Mouse (Mus musculus): Measurements from ENCODE around the gene Pla2g2f. TPM values are rescaled to one million over a fixed set of nuclear protein-coding genes. Genes with fewer than 3 reads are reported as not detected.

Pla2g2f gene
- total RNA-seq (2023) = not detected

DNA sequence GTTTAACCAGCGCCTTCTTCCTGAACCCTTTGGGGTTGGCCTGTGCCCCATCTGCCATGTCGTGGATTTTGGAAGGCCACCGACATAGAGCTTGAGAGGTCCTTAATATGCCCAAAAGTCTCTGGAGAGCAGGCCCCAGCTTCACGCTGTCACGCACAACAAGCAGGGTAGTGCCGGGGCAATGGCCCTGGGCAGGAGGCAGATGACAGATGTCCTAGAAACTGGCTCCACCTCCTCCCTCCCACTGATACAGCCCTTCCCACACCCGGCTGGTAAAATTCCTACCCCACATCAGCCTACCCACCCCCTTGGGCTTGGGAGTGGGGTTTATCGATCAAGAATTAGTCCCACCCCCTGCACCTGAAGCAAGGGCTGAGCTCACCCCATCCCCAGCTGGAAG, at the start of gene Pla2g2f:
Gene Pla2g2f, minus strand, starts transcription at position 211 of the 400 bp plus-strand sequence.

DNA sequence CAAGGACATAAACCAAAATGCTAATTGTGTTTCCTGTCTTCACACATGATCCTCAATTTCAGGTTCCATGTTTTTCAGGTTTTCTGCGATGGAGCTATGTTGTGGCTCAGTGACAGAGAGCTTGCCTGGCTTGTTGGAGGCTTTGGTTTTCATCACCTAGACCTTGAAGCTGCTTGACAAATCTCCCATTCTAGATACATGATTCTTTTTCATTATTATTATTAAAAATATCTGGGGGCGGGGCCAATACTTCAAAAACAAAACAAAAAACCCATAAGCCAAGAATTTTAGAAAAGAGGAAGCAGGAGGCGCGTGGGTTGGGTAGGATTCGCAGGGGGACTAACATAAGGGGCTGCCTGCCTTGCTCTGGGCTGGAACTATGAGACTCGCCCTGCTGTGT, 18.0 kb upstream of the Pla2g2f start, which contains the start of gene Pla2g2d:
Gene Pla2g2d, plus strand, starts transcription at position 301 of the 400 bp plus-strand sequence.

DNA sequence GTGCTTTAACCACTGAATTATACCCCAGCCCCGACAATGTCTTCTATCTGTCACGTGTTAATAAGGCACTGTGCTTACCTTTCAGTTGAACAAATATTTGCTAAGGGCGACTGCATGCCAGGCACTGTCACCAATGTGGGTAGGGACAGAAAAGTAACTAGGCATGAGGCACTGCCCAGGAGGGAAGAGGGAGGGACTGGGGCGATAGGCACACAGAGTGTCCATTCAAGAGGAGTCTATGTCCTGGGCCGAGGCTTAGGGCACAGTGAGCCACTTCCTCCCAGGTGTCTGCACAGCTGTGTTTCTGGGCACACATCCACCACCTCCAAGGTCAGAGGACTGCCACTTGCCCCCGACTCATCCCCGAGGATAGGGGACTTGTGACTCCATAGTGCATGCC, 20.4 kb downstream of the Pla2g2f start, which contains the start of gene Ubxn10:
Gene Ubxn10, minus strand, starts transcription at position 137 of the 400 bp plus-strand sequence.

DNA sequence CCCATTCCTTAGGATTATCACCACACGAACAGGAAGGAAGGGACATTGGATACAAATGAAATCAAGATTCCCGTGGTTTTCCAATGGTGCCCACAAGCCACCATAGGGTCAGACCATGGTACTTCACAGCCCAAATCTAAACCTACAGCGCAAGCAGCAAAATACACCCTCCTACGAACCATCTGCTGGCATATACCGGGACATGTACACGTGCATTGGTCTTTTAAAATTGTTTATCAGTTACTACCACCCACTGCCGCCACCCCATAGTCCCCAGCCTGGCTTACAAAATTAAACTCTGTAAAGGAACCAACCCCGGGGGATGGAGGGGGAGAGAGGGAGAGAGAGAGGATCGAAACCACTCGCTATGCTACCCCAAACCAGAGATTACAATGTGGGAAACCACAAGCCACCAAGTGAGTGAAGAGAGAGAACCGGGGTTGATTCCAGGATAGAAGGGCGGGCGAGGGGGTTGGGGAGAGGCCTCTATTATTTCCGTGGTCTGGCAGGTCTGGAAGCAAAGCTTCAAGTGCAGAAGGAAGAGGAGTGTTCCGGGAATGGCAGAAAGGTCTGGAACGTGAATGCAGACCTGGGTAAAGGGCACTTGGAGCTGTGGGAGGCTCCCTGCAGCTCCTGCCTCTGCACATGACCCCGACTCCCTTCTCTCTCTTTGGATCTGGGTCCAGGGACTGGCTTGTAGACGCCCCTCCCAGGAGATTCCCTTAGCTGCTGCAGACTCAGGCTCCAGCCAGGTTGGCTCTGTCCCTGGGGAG, 32.9 kb downstream of the Pla2g2f start, which contains the start of gene Pla2g2c:
Gene Pla2g2c, plus strand, starts transcription at position 439 of the 773 bp plus-strand sequence.

Other genes starting within 250 kb of the Pla2g2f start
- not detected for gene Vwa5b1, start 121.7 kb downstream of the Pla2g2f start, total RNA-seq (2023)
- gene Pla2g2c, start 32.8 kb downstream of the Pla2g2f start, total RNA-seq (2023) = not detected
- not detected for gene Ubxn10, start 20.5 kb downstream of the Pla2g2f start, total RNA-seq (2023)
- gene Pla2g2d, start 18.1 kb upstream of the Pla2g2f start, total RNA-seq (2023) = 0.47 TPM
- not detected for gene Pla2g5, start 105.9 kb upstream of the Pla2g2f start, total RNA-seq (2023)
- not detected for gene Gm13030, start 116.3 kb upstream of the Pla2g2f start, total RNA-seq (2023)
- not detected for gene Pla2g2e, start 120.3 kb upstream of the Pla2g2f start, total RNA-seq (2023)
- gene Otud3, start 156.3 kb upstream of the Pla2g2f start, total RNA-seq (2023) = 7.4 TPM
- gene Rnf186, start 209.5 kb upstream of the Pla2g2f start, total RNA-seq (2023) = not detected
- 44.3 TPM for gene Tmco4, start 215.3 kb upstream of the Pla2g2f start, total RNA-seq (2023)

Data from CD4-positive naive resting alpha-beta T cell, adult 76 days (primary cell).